Mouse (Mus musculus): ENCODE results near the gene Pofut1. TPM values are rescaled to one million over a fixed set of nuclear protein-coding genes. Genes with fewer than 3 reads are reported as not detected.

Gene Pofut1
- polyA plus RNA-seq, 1 experiment, result 17.5 TPM

- H3K36me3 ChIP-seq (ENCODE audit: control insufficient read depth, insufficient read depth, low read length), result no peaks in the 10 kb centered on the region
- DNase-seq, result no peak
- H3K4me3 ChIP-seq (ENCODE audit: insufficient read depth, low read depth, low read length), result no peak overlapping the region
- no peak overlapping the region for H3K27ac ChIP-seq (ENCODE audit: insufficient read depth, low read depth, low read length)
- TF ChIP-seq CTCF (conservative IDR thresholded peaks at IDR 0.05; ENCODE audit: insufficient read depth, insufficient read length, low read depth, low read length) (no peak), POLR2A (IDR thresholded peaks at IDR 0.05; ENCODE audit: low read depth, low read length) (no peak)
- H3K4me1 ChIP-seq (ENCODE audit: control insufficient read depth, insufficient read depth, low read length), result no peaks in the 10 kb centered on the region
- no peaks in the 10 kb centered on the region for H3K27me3 ChIP-seq (replicated peaks; ENCODE audit: control insufficient read depth, insufficient read depth, low read length)
Measured at GRCm38 (mm10) chr2:153222130-153222529, 19.2 kb upstream of the Pofut1 start.

- Histone ChIP-seq H3K27me3 (replicated peaks; ENCODE audit: control insufficient read depth, insufficient read depth, low read length) (no peaks in the 10 kb centered on the region), H3K36me3 (ENCODE audit: control insufficient read depth, insufficient read depth, low read length) (no peaks in the 10 kb centered on the region), H3K4me3 (ENCODE audit: insufficient read depth, low read depth, low read length) (no peak overlapping the region), H3K27ac (ENCODE audit: insufficient read depth, low read depth, low read length) (no peak overlapping the region), H3K4me1 (ENCODE audit: control insufficient read depth, insufficient read depth, low read length) (no peaks in the 10 kb centered on the region)
- TF ChIP-seq POLR2A (IDR thresholded peaks at IDR 0.05; ENCODE audit: low read depth, low read length) (no peak), CTCF (conservative IDR thresholded peaks at IDR 0.05; ENCODE audit: insufficient read depth, insufficient read length, low read depth, low read length) (no peak)
- DNase-seq, result no peak
- 91% methylated on average over 2 of the region's 2 CpGs for WGBS
Measured at GRCm38 (mm10) chr2:153222566-153222965, 18.8 kb upstream of the Pofut1 start.

- H3K27ac ChIP-seq (ENCODE audit: insufficient read depth, low read depth, low read length), result no peak within 1 kb of the TSS
- TF ChIP-seq CTCF (conservative IDR thresholded peaks at IDR 0.05; ENCODE audit: insufficient read depth, insufficient read length, low read depth, low read length) (no peak), POLR2A (IDR thresholded peaks at IDR 0.05; ENCODE audit: low read depth, low read length) (no peak)
- H3K4me1 ChIP-seq (ENCODE audit: control insufficient read depth, insufficient read depth, low read length), result no peaks in the 10 kb centered on the region
- peak; percentile 19 for DNase-seq
- H3K27me3 ChIP-seq (replicated peaks; ENCODE audit: control insufficient read depth, insufficient read depth, low read length), result no peaks in the 10 kb centered on the region
- no peaks in the 10 kb centered on the region for H3K36me3 ChIP-seq (ENCODE audit: control insufficient read depth, insufficient read depth, low read length)
- WGBS, result 7% methylated on average over 31 of the region's 31 CpGs
- H3K4me3 ChIP-seq (ENCODE audit: insufficient read depth, low read depth, low read length), result peak within 1 kb of the TSS; percentile 72
Measured at GRCm38 (mm10) chr2:153224946-153225594, 16.3 kb upstream of the Pofut1 start, which contains the start of gene Tspyl3. Gene Tspyl3 (minus strand): TSS chr2:153225441.

- Histone ChIP-seq H3K27me3 (replicated peaks; ENCODE audit: control insufficient read depth, insufficient read depth, low read length) (no peaks in the 10 kb centered on the region), H3K4me1 (ENCODE audit: control insufficient read depth, insufficient read depth, low read length) (no peaks in the 10 kb centered on the region), H3K36me3 (ENCODE audit: control insufficient read depth, insufficient read depth, low read length) (no peaks in the 10 kb centered on the region), H3K4me3 (ENCODE audit: insufficient read depth, low read depth, low read length) (peak overlapping the region; percentile 72), H3K27ac (ENCODE audit: insufficient read depth, low read depth, low read length) (no peak overlapping the region)
- 31% methylated on average over 3 of the region's 3 CpGs for WGBS
- TF ChIP-seq CTCF (conservative IDR thresholded peaks at IDR 0.05; ENCODE audit: insufficient read depth, insufficient read length, low read depth, low read length) (no peak), POLR2A (IDR thresholded peaks at IDR 0.05; ENCODE audit: low read depth, low read length) (no peak)
- no peak for DNase-seq
Measured at GRCm38 (mm10) chr2:153225595-153225953, 15.8 kb upstream of the Pofut1 start.

GRCm38 (mm10) chr2:153227959-153228358 lies 13.4 kb upstream of the Pofut1 start:
- Histone ChIP-seq H3K27me3 (replicated peaks; ENCODE audit: control insufficient read depth, insufficient read depth, low read length) (no peaks in the 10 kb centered on the region), H3K27ac (ENCODE audit: insufficient read depth, low read depth, low read length) (no peak overlapping the region), H3K4me1 (ENCODE audit: control insufficient read depth, insufficient read depth, low read length) (no peaks in the 10 kb centered on the region), H3K4me3 (ENCODE audit: insufficient read depth, low read depth, low read length) (no peak overlapping the region), H3K36me3 (ENCODE audit: control insufficient read depth, insufficient read depth, low read length) (peaks cover 10% of the 10 kb centered on the region)
- DNase-seq, result no peak
- 89% methylated on average over 4 of the region's 4 CpGs for WGBS
- TF ChIP-seq POLR2A (IDR thresholded peaks at IDR 0.05; ENCODE audit: low read depth, low read length), result no peak
- TF ChIP-seq CTCF (conservative IDR thresholded peaks at IDR 0.05; ENCODE audit: insufficient read depth, insufficient read length, low read depth, low read length), result no peak

- Histone ChIP-seq H3K36me3 (ENCODE audit: control insufficient read depth, insufficient read depth, low read length) (peaks cover 10% of the 10 kb centered on the region), H3K27ac (ENCODE audit: insufficient read depth, low read depth, low read length) (peak overlapping the region; percentile 67; the same call in 1 of the 2 replicates), H3K27me3 (replicated peaks; ENCODE audit: control insufficient read depth, insufficient read depth, low read length) (no peaks in the 10 kb centered on the region), H3K4me3 (ENCODE audit: insufficient read depth, low read depth, low read length) (peak overlapping the region; percentile 13; the same call in 1 of the 2 replicates), H3K4me1 (ENCODE audit: control insufficient read depth, insufficient read depth, low read length) (no peaks in the 10 kb centered on the region)
- 74% methylated on average over 5 of the region's 5 CpGs for WGBS
- peak; percentile 24 for DNase-seq
- TF ChIP-seq CTCF (conservative IDR thresholded peaks at IDR 0.05; ENCODE audit: insufficient read depth, insufficient read length, low read depth, low read length), result no peak
- no peak for TF ChIP-seq POLR2A (IDR thresholded peaks at IDR 0.05; ENCODE audit: low read depth, low read length)
Measured at GRCm38 (mm10) chr2:153228523-153228922, 12.8 kb upstream of the Pofut1 start.

- WGBS, result 49% methylated on average over 4 of the region's 4 CpGs
- H3K27me3 ChIP-seq (replicated peaks; ENCODE audit: control insufficient read depth, insufficient read depth, low read length), result no peaks in the 10 kb centered on the region
- no peaks in the 10 kb centered on the region; the same call in 1 of the 2 replicates for H3K36me3 ChIP-seq (ENCODE audit: control insufficient read depth, insufficient read depth, low read length)
- no peak for DNase-seq
- no peak overlapping the region for H3K4me3 ChIP-seq (ENCODE audit: insufficient read depth, low read depth, low read length)
- no peak overlapping the region for H3K27ac ChIP-seq (ENCODE audit: insufficient read depth, low read depth, low read length)
- no peak for TF ChIP-seq POLR2A (IDR thresholded peaks at IDR 0.05; ENCODE audit: low read depth, low read length)
- TF ChIP-seq CTCF (conservative IDR thresholded peaks at IDR 0.05; ENCODE audit: insufficient read depth, insufficient read length, low read depth, low read length), result no peak
- peaks cover 4% of the 10 kb centered on the region; the same call in 1 of the 2 replicates for H3K4me1 ChIP-seq (ENCODE audit: control insufficient read depth, insufficient read depth, low read length)
Measured at GRCm38 (mm10) chr2:153237193-153237592, 4.1 kb upstream of the Pofut1 start.

All from kidney, adult 2 months (tissue).